Mouse (Mus musculus) forebrain, embryonic 15.5 days (tissue): ENCODE data around the gene Dyrk1a. TPM values are rescaled to one million over a fixed set of nuclear protein-coding genes. Genes with fewer than 3 reads are reported as not detected.

ENCODE experiments used
- ATAC-seq: fragments of 200-750 bp; cut with Nextera tagmentation; replicated peaks from 2 replicates; pipeline ENCODE4 v1.8.0; 2017; ENCODE audit warnings: mild to moderate bottlenecking, moderate TSS enrichment, moderate library complexity
- H3K27ac ChIP-seq: fragments of 300-500 bp; sonication (generic); replicated peaks from 2 replicates; pipeline ENCODE4 v1.5.1; 2015; ENCODE audit warnings: mild to moderate bottlenecking, inconsistent platforms
- H3K27me3 ChIP-seq: fragments of 300-500 bp; sonication (generic); 2 replicates; pipeline ENCODE4 v1.6.1; 2015; ENCODE audit warnings: inconsistent platforms
- H3K36me3 ChIP-seq: fragments of 300-500 bp; sonication (generic); 2 replicates; pipeline ENCODE4 v1.6.1; 2015; ENCODE audit warnings: mild to moderate bottlenecking, inconsistent platforms
- H3K4me1 ChIP-seq: fragments of 300-500 bp; sonication (generic); 2 replicates; pipeline ENCODE4 v1.6.1; 2015; ENCODE audit warnings: inconsistent platforms
- H3K4me2 ChIP-seq: fragments of 300-500 bp; sonication (generic); replicated peaks from 2 replicates; pipeline ENCODE4 v1.6.1; 2015; ENCODE audit warnings: mild to moderate bottlenecking, inconsistent platforms
- H3K4me3 ChIP-seq: fragments of 300-500 bp; sonication (generic); 2 replicates; pipeline ENCODE4 v1.5.1; 2015; ENCODE audit warnings: mild to moderate bottlenecking, inconsistent platforms
- H3K9ac ChIP-seq: fragments of 300-500 bp; sonication (generic); replicated peaks from 2 replicates; pipeline ENCODE4 v1.6.1; 2015; ENCODE audit warnings: mild to moderate bottlenecking, inconsistent platforms
- H3K9me3 ChIP-seq: fragments of 300-500 bp; sonication (generic); 2 replicates; pipeline ENCODE4 v1.6.1; 2016; ENCODE audit warnings: inconsistent platforms
- WGBS: fragments of 180-500 bp; shearing (Covaris S2); methylation state at CpG from one replicate; pipeline ENCODE4 v1.1.7; 2015; ENCODE audit warnings: mixed read lengths; 5-methylcytosine and 5-hydroxymethylcytosine counted together
- polyA plus RNA-seq: library from polyadenylated mRNA; unstranded; fragments of >200 nt; fragmentation: Nextera tagmentation; extraction: Ambion mirVana; gene quantifications from 2 replicates; pipeline ENCODE4 v1.2.1, GENCODE M21; 2015

Gene Dyrk1a
- polyA plus RNA-seq, 1 experiment from 2014 or later, result 12.8 TPM

DNA sequence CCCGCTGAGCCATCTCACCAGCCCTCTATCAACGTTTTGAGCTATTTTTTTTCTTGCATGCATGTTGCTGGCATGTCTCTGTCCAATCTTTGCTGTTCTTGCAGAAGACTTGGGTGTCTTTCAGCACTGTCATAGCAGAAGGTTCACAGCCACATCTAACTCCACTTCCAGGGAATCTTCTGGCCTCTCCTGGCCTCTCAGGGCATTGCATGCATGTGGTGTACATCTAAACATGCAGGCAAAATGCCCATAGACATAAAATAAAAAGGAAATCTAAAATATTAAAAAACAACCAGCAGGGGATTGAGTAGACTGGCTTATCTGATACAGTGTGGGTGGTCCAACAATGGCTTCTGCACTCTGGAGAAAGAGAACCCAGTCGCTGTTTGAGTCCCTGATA, 165.7 kb downstream of the Dyrk1a start:
- Histone ChIP-seq H3K9ac (no peak overlapping the region), H3K4me2 (no peak overlapping the region), H3K27me3 (no peaks in the 10 kb centered on the region), H3K36me3 (no peaks in the 10 kb centered on the region), H3K27ac (no peak overlapping the region), H3K4me3 (no peak overlapping the region), H3K9me3 (no peaks in the 10 kb centered on the region), H3K4me1 (no peaks in the 10 kb centered on the region)
- 74% methylated on average over 3 of the region's 3 CpGs for WGBS
- ATAC-seq, result no peak

- Histone ChIP-seq H3K27ac (no peak overlapping the region), H3K9ac (no peak overlapping the region), H3K4me1 (no peaks in the 10 kb centered on the region), H3K36me3 (no peaks in the 10 kb centered on the region), H3K9me3 (no peaks in the 10 kb centered on the region), H3K4me2 (no peak overlapping the region), H3K27me3 (no peaks in the 10 kb centered on the region), H3K4me3 (no peak overlapping the region)
- no peak for ATAC-seq
- 87% methylated on average over 8 of the region's 8 CpGs for WGBS
These were observed 166.9 kb downstream of the Dyrk1a start for GRCm38 (mm10) chr16:94736462-94737358.

GRCm38 (mm10) chr16:94737359-94737687, 167.5 kb downstream of the Dyrk1a start:
- ATAC-seq, result no peak
- Histone ChIP-seq H3K9ac (no peak overlapping the region), H3K27ac (no peak overlapping the region), H3K4me2 (no peak overlapping the region), H3K27me3 (no peaks in the 10 kb centered on the region), H3K4me3 (no peak overlapping the region), H3K36me3 (no peaks in the 10 kb centered on the region), H3K4me1 (no peaks in the 10 kb centered on the region), H3K9me3 (no peaks in the 10 kb centered on the region)
- 95% methylated on average over 1 of the region's 1 CpGs for WGBS

GRCm38 (mm10) chr16:94743853-94744501, 174.2 kb downstream of the Dyrk1a start:
- no peak for ATAC-seq

GRCm38 (mm10) chr16:94745016-94745415, 175.2 kb downstream of the Dyrk1a start:
- no peak for ATAC-seq
- Histone ChIP-seq H3K36me3 (no peaks in the 10 kb centered on the region), H3K27ac (no peak overlapping the region), H3K27me3 (no peaks in the 10 kb centered on the region), H3K4me2 (no peak overlapping the region), H3K4me3 (no peak overlapping the region), H3K9me3 (no peaks in the 10 kb centered on the region), H3K4me1 (no peaks in the 10 kb centered on the region), H3K9ac (no peak overlapping the region)
- WGBS, result 70% methylated on average over 9 of the region's 9 CpGs

More at GRCm38 (mm10) chr16:94743853-94744501, 174.2 kb downstream of the Dyrk1a start:
- Histone ChIP-seq H3K27me3 (no peaks in the 10 kb centered on the region), H3K36me3 (no peaks in the 10 kb centered on the region), H3K4me2 (peak overlapping the region; percentile 17), H3K27ac (no peak overlapping the region), H3K4me3 (0 out of 2 replicates have a peak overlapping the region, but pooled peaks have one; percentile 4), H3K4me1 (no peaks in the 10 kb centered on the region), H3K9me3 (no peaks in the 10 kb centered on the region), H3K9ac (no peak overlapping the region)
- WGBS, result 3% methylated on average over 11 of the region's 11 CpGs

Other genes with a start within 250 kb of the Dyrk1a start
- 0.91 and 1.3 TPM in 2 replicates for gene Ripply3, start 241.6 kb upstream of the Dyrk1a start, polyA plus RNA-seq
- 783 and 832 TPM in 2 replicates for gene Ttc3, start 199.4 kb upstream of the Dyrk1a start, polyA plus RNA-seq
- 113 and 121 TPM in 2 replicates for gene Pigp, start 198.2 kb upstream of the Dyrk1a start, polyA plus RNA-seq
- 76.1 and 78.8 TPM in 2 replicates for gene Vps26c, start 43.2 kb upstream of the Dyrk1a start, polyA plus RNA-seq